Mouse (Mus musculus): Measurements from ENCODE around the gene Dagla. TPM values are rescaled to one million over a fixed set of nuclear protein-coding genes. Genes with fewer than 3 reads are reported as not detected.

The Dagla gene
- total RNA-seq (2023) = under 1 TPM; 0.11 to 0.57 TPM

GRCm38 (mm10) chr19:10304810-10305544, at the start of gene Dagla:
TSS of gene Dagla (minus strand) at chr19:10304877.

GRCm38 (mm10) chr19:10240654-10241305, 63.9 kb downstream of the Dagla start, which contains the start of gene Myrf:
TSS of gene Myrf (minus strand) at chr19:10240748.

GRCm38 (mm10) chr19:10203848-10204615, 100.6 kb downstream of the Dagla start, which contains the start of the genes Tmem258 and Fen1:
TSS of gene Tmem258 (plus strand) at chr19:10204014.
TSS of gene Fen1 (minus strand) at chr19:10204169.

Other genes with a start within 250 kb of the Dagla start
- 1 to 10 TPM; 2.0 to 5.1 TPM for gene Fads2, start 203.1 kb downstream of the Dagla start, total RNA-seq (2023)
- gene Fads1, start 122.0 kb downstream of the Dagla start, total RNA-seq (2023) = 1 to 10 TPM; 8.3 to 9.4 TPM
- 100 to 1,000 TPM; 104 to 110 TPM for gene Tmem258, start 100.9 kb downstream of the Dagla start, total RNA-seq (2023)
- 10 to 100 TPM; 39.5 to 42.6 TPM for gene Fen1, start 100.7 kb downstream of the Dagla start, total RNA-seq (2023)
- under 1 TPM in 1 of 2 experiments, not detected in 1; 0.11 TPM for gene Myrf, start 64.1 kb downstream of the Dagla start, total RNA-seq (2023)
- not detected for gene Syt7, start 84.2 kb upstream of the Dagla start, total RNA-seq (2023)
- gene Lrrc10b, start 152.6 kb upstream of the Dagla start, total RNA-seq (2023) = under 1 TPM in 1 of 2 experiments, not detected in 1; 0.18 TPM
- gene Ppp1r32, start 178.1 kb upstream of the Dagla start, total RNA-seq (2023) = 1 to 10 TPM; 1.8 to 2.2 TPM
- gene Cpsf7, start 220.4 kb upstream of the Dagla start, total RNA-seq (2023) = 10 to 100 TPM; 82.7 to 84.5 TPM
- 10 to 100 TPM; 34.9 to 36.2 TPM for gene Sdhaf2, start 221.3 kb upstream of the Dagla start, total RNA-seq (2023)

Measured in neutrophil, adult 59 days (primary cell).